Mouse (Mus musculus) small intestine, adult 2 months (tissue): ENCODE measurements around the gene Rcbtb2. TPM values are rescaled to one million over a fixed set of nuclear protein-coding genes. Genes with fewer than 3 reads are reported as not detected.

Experiments
- H3K27ac ChIP-seq: fragments of 200-500 bp; 2 replicates; pipeline ENCODE4 v1.5.1; 2012; ENCODE audit warnings: low read depth, low read length, control low read depth, inconsistent platforms; ENCODE audit not compliant: insufficient read depth
- H3K27me3 ChIP-seq: fragments of 200-500 bp; 2 replicates; pipeline ENCODE4 v1.6.1; 2012; ENCODE audit warnings: mild to moderate bottlenecking, moderate library complexity, low read length, inconsistent platforms; ENCODE audit not compliant: control insufficient read depth, insufficient read depth
- H3K36me3 ChIP-seq: fragments of 200-500 bp; 2 replicates; pipeline ENCODE4 v1.6.1; 2012; ENCODE audit warnings: mild to moderate bottlenecking, low read length, control low read depth, inconsistent platforms; ENCODE audit not compliant: control insufficient read depth, insufficient read depth
- H3K4me1 ChIP-seq: fragments of 200-500 bp; 2 replicates; pipeline ENCODE4 v1.6.1; 2012; ENCODE audit warnings: low read length, inconsistent platforms, mixed read lengths; ENCODE audit not compliant: control insufficient read depth, insufficient read depth, insufficient read length
- H3K4me3 ChIP-seq: fragments of 200-500 bp; 2 replicates; pipeline ENCODE4 v1.5.1; 2012; ENCODE audit warnings: low read depth, mild to moderate bottlenecking, control low read depth, inconsistent platforms, low read length, moderate library complexity
- CTCF ChIP-seq: fragments of 200-500 bp; IDR thresholded peaks from 2 replicates; pipeline ENCODE4 v1.5.1; 2012; ENCODE audit warnings: low read depth, mild to moderate bottlenecking, control low read depth, inconsistent platforms, low read length, moderate library complexity, mixed read lengths; ENCODE audit not compliant: insufficient replicate concordance, insufficient read length; ENCODE audit errors: extremely low read depth
- POLR2A ChIP-seq: fragments of 200-500 bp; IDR thresholded peaks from 2 replicates; pipeline ENCODE4 v1.6.1; 2012; ENCODE audit warnings: low read depth, mild to moderate bottlenecking, control low read depth, inconsistent platforms, low read length, moderate library complexity
- WGBS: fragments of 180-500 bp; shearing (Covaris S2); methylation state at CpG from one replicate; pipeline ENCODE4 v1.1.7; 2018; 5-methylcytosine and 5-hydroxymethylcytosine counted together
- polyA plus RNA-seq: library from polyadenylated mRNA; depleted of rRNA; stranded (reverse); fragments of >200 nt; gene quantifications from 2 replicates; pipeline ENCODE4 v1.2.3, GENCODE M21; 2012; rRNA removed

The Rcbtb2 gene
- 6.4 and 10.1 TPM in 2 replicates for polyA plus RNA-seq

DNA sequence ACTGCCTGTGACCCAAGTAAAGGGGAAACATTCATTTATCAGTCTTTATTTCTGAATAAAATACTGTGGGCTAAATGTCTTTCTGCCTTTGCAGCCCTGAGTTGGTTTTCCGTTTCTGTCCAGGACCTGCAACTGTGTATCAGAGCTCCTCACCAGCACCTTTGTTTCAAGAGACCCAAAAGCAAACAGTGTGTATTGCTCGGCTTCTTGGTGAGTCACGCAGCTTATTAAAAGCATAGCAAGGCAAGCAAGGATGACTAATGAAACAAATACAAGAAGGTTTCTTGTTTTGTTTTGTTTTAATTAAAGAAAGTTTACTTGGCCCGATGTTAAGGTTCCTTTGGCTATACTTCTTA is at the start of gene Rcbtb2:
TSS of gene Rcbtb2 (plus strand) at position 115 of the 356 bp plus-strand sequence.
- H3K27me3 ChIP-seq: no peaks in the 10 kb centered on the region
- H3K36me3 ChIP-seq: no peaks in the 10 kb centered on the region
- TF ChIP-seq POLR2A (no peak), CTCF (no peak)
- WGBS: 31% methylated on average over 4 of the region's 4 CpGs
- peaks cover 14% of the 10 kb centered on the region for H3K4me1 ChIP-seq
- peak within 1 kb of the TSS; percentile 91 for H3K27ac ChIP-seq
- no peak within 1 kb of the TSS for H3K4me3 ChIP-seq

DNA sequence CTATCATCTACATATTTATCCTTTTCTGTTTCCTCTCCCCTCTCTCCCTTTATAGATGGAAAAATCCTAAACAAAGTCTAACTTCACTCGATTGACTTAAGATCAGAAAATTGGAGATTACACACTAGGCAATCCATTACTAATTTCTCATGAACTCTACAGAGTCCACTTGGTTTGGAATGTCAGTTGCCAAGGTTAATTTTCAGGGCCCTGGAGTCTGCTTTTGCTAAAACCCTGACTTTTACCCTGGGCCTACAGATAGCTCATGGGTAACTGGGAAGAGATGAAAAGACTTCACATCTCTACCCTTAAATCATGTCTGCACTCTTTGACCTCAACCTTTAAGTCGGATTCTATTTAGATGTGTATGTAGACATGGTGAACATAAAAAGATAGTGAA is 39.3 kb upstream of the Rcbtb2 start:
- Histone ChIP-seq H3K27me3 (no peaks in the 10 kb centered on the region), H3K27ac (no peak overlapping the region), H3K36me3 (no peaks in the 10 kb centered on the region), H3K4me1 (no peaks in the 10 kb centered on the region), H3K4me3 (no peak overlapping the region)
- WGBS: 76% methylated on average over 2 of the region's 2 CpGs
- no peak for TF ChIP-seq POLR2A
- TF ChIP-seq CTCF: no peak

DNA sequence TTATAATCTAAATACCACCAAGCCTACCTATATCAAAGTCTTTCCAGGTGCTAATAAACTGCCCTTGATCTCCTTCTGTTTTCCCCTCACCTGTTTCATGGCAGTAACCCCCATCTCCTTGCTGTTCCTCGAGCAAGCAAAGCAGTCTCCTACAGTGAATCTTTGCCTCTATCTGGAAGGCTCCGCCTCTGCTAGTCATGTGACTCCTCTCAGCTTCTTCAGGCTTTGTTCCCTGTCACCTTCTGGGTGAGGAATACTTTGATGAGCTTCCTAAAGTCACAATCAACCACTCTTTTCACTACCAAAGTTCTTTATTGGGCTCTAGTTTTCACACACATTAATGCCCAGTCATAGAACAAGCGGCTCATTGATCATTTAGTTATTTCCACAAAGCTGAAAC is 36.4 kb upstream of the Rcbtb2 start:
- 57% methylated on average over 3 of the region's 3 CpGs for WGBS
- no peaks in the 10 kb centered on the region for H3K4me1 ChIP-seq
- no peak overlapping the region for H3K27ac ChIP-seq
- no peak overlapping the region for H3K4me3 ChIP-seq
- H3K27me3 ChIP-seq: no peaks in the 10 kb centered on the region
- TF ChIP-seq POLR2A (no peak), CTCF (no peak)
- H3K36me3 ChIP-seq: no peaks in the 10 kb centered on the region

DNA sequence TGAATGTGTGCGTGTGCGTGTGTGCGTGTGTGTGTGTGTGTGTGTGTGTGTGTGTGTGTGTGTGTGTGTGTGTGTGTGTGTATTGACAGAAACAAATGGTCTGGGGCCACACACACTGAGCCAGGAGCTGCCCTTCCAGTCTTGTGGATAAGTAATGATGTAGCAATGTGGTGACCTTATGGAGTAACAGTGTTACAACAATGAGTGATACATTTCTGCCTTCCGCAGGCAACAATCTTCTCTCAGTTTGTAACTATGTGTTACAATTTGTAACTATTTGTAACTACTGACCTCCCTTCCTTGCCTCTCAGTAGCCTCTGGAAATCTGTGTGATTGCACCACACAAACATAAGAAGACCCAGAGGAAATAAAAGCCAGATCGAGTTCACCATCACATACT is 35.6 kb upstream of the Rcbtb2 start:
- Histone ChIP-seq H3K27ac (no peak overlapping the region), H3K4me1 (no peaks in the 10 kb centered on the region), H3K4me3 (no peak overlapping the region), H3K36me3 (no peaks in the 10 kb centered on the region), H3K27me3 (no peaks in the 10 kb centered on the region)
- TF ChIP-seq POLR2A (no peak), CTCF (no peak)
- WGBS: 84% methylated on average over 5 of the region's 5 CpGs

DNA sequence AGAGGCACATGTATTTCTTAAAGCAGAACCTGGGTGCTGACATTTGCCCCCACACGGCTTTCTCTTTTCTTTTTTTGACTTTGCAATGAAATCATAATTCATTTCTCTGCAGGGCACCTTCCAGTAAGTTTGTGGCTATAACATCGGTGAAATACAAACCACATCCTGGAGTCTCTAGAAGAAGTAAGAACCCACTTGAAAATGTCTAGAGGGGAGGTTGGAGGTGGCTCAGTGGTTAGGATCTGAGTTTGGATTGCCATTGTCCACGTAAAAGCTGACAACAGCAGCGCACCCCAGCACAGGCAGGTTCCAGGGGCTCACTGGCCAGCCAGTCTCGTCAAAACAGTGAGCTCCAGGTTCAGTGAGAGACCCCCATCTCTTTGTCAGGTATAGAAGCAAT is 35.1 kb upstream of the Rcbtb2 start:
- Histone ChIP-seq H3K4me1 (no peaks in the 10 kb centered on the region), H3K27ac (no peak overlapping the region), H3K4me3 (no peak overlapping the region), H3K36me3 (no peaks in the 10 kb centered on the region), H3K27me3 (no peaks in the 10 kb centered on the region)
- 76% methylated on average over 5 of the region's 5 CpGs for WGBS
- no peak for TF ChIP-seq POLR2A
- no peak for TF ChIP-seq CTCF

DNA sequence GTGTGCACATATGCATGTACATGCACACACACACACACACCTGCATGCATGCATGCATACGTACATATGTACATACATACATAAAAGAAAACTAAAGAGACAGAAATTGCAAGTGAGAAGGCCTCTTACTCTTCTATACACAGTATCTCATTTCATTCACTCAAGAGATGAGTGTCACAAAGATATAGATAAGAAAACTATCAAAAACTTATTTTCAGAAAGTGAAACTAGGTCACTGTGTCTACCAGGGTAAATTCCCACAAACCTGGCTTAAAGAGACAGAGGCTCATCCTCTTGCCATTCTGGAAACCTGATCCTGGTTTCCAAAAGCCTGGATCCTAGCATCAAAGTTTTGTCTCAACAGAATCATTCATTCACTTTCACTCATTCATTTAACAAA is 34.6 kb upstream of the Rcbtb2 start:
- H3K36me3 ChIP-seq: no peaks in the 10 kb centered on the region
- H3K4me1 ChIP-seq: no peaks in the 10 kb centered on the region
- no peak overlapping the region for H3K4me3 ChIP-seq
- no peaks in the 10 kb centered on the region for H3K27me3 ChIP-seq
- H3K27ac ChIP-seq: no peak overlapping the region
- TF ChIP-seq CTCF (no peak), POLR2A (no peak)
- 84% methylated on average over 1 of the region's 1 CpGs for WGBS

DNA sequence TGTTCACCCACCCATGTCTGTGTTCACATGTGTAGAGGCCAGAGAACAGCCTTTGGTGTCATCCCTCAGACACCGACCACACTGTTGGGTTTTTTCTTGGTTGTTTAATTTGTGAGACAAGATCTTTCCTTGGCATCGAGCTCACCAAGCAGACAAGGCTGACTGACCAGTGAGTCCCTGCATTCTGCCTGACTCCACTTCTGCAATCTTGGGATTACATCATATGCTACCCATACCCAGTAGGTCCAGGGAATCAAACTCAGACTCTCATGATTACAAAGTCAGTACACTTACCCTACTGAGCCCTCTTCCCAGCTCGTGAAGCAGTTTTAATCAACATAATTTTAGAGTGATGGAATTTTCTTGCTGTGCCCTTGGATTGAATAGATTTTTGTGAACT is 30.0 kb upstream of the Rcbtb2 start:
- Histone ChIP-seq H3K27me3 (no peaks in the 10 kb centered on the region), H3K36me3 (no peaks in the 10 kb centered on the region), H3K4me3 (no peak overlapping the region), H3K4me1 (no peaks in the 10 kb centered on the region), H3K27ac (no peak overlapping the region)
- no peak for TF ChIP-seq POLR2A
- no peak for TF ChIP-seq CTCF
- WGBS: 89% methylated on average over 3 of the region's 3 CpGs
